Comparison of ENCODE assay signal across 22 mouse cellular contexts in genomic region chr5:146937541-146938503, GRCm38 (mm10). TPM values are rescaled to one million over a fixed set of nuclear protein-coding genes. Genes with fewer than 3 reads are reported as not detected.
DNase-seq lines count a peak whose midpoint lies in the region; ATAC-seq and TF ChIP-seq lines count a peak whose summit lies in the region.
"Had no signal": no experiment of that assay in that cellular context is flagged by ENCODE, and none has a peak within 500 bp of the region (broad histone marks: within the 10 kb centered on the region; RNA-seq: fewer than 3 reads in every experiment).

No protein-coding gene starts in this region.

- H3K4me3 ChIP-seq in E14TG2a.4 (replicated peaks; ENCODE audit: low read length) (peak overlapping the region; percentile 52), ES-Bruce4 (ENCODE audit: low read depth, low read length) (peak overlapping the region; percentile 11)
- H3K4me3 ChIP-seq in intestine, embryonic 16.5 days (ENCODE audit: low read length), result peak overlapping the region; percentile 5; the same call in 1 of the 2 replicates
- no peak overlapping the region for H3K4me3 ChIP-seq in stomach, embryonic 15.5 days (replicated peaks)
- H3K4me3 ChIP-seq: embryonic facial prominence, embryonic 13.5 days; forebrain, embryonic 13.5 days; gastrocnemius, adult 2 months; hindbrain, embryonic 12.5 days had no signal

- TF ChIP-seq EP300 in ES-Bruce4 (IDR thresholded peaks at IDR 0.05; ENCODE audit: insufficient read depth, low read depth, low read length), result no peak

- WGBS in intestine, embryonic 16.5 days, result 62% methylated on average over 32 of the region's 32 CpGs
- 74% methylated on average over 32 of the region's 32 CpGs for WGBS in stomach, embryonic 15.5 days

- ATAC-seq in intestine, embryonic 16.5 days, result peak; percentile 82
- ATAC-seq in stomach, embryonic 15.5 days (ENCODE audit: insufficient read depth, low FRiP score, low read depth), result peak; percentile 53; the same call in 1 of the 2 replicates
- ATAC-seq: activated CD4-positive, CD25-positive, alpha-beta regulatory T cell, adult 4 months; forebrain, embryonic 13.5 days; forebrain, postnatal 0 days; hindbrain, embryonic 16.5 days; Patski had no signal

- no peak overlapping the region for H3K9ac ChIP-seq in ES-Bruce4 (ENCODE audit: low read depth, poor library complexity, severe bottlenecking)
- peak overlapping the region; percentile 22; the same call in 1 of the 2 replicates for H3K9ac ChIP-seq in intestine, embryonic 16.5 days (ENCODE audit: low read depth, low read length)
- H3K9ac ChIP-seq in stomach, embryonic 15.5 days, result no peak overlapping the region
- H3K9ac ChIP-seq: embryonic facial prominence, embryonic 13.5 days; forebrain, embryonic 13.5 days; forebrain, postnatal 0 days; hindbrain, embryonic 12.5 days had no signal

- TF ChIP-seq CTCF in E14TG2a.4 (conservative IDR thresholded peaks at IDR 0.05; ENCODE audit: low read length) (no peak), ES-Bruce4 (IDR thresholded peaks at IDR 0.05; ENCODE audit: low read depth, low read length) (no peak)

- H3K27me3 ChIP-seq in E14TG2a.4 (ENCODE audit: insufficient read depth, low read length) (0 out of 2 replicates have a peak, but pooled peaks cover 4% of the 10 kb centered on the region), ES-Bruce4 (ENCODE audit: control insufficient read depth, insufficient read depth, low read length, poor library complexity, severe bottlenecking) (no peaks in the 10 kb centered on the region)
- no peaks in the 10 kb centered on the region for H3K27me3 ChIP-seq in intestine, embryonic 16.5 days (replicated peaks; ENCODE audit: control insufficient read depth, insufficient read depth, low read length)
- H3K27me3 ChIP-seq in stomach, embryonic 15.5 days (replicated peaks), result no peaks in the 10 kb centered on the region
- H3K27me3 ChIP-seq: embryonic facial prominence, embryonic 13.5 days; forebrain, embryonic 13.5 days; hindbrain, embryonic 12.5 days; Patski had no signal

- TF ChIP-seq POLR2A in ES-Bruce4 (IDR thresholded peaks at IDR 0.05; ENCODE audit: insufficient read depth, low read length), result no peak

- H3K4me1 ChIP-seq in E14TG2a.4 (replicated peaks; ENCODE audit: low read depth, low read length) (peaks cover 51% of the 10 kb centered on the region), ES-Bruce4 (ENCODE audit: control insufficient read depth, insufficient read depth, low read length) (no peaks in the 10 kb centered on the region)
- peaks cover 7% of the 10 kb centered on the region; the same call in 1 of the 2 replicates for H3K4me1 ChIP-seq in intestine, embryonic 16.5 days (ENCODE audit: control insufficient read depth, insufficient read depth, low read length)
- H3K4me1 ChIP-seq in stomach, embryonic 15.5 days, result no peaks in the 10 kb centered on the region
- H3K4me1 ChIP-seq: embryonic facial prominence, embryonic 13.5 days; forebrain, embryonic 13.5 days; hindbrain, embryonic 12.5 days had no signal

- H3K36me3 ChIP-seq in E14TG2a.4 (ENCODE audit: insufficient read depth, low read length) (no peaks in the 10 kb centered on the region), ES-Bruce4 (ENCODE audit: control insufficient read depth, insufficient read depth, low read length, poor library complexity, severe bottlenecking) (no peaks in the 10 kb centered on the region)
- H3K36me3 ChIP-seq in intestine, embryonic 16.5 days (ENCODE audit: control insufficient read depth, insufficient read depth, low read length), result no peaks in the 10 kb centered on the region
- H3K36me3 ChIP-seq in stomach, embryonic 15.5 days, result no peaks in the 10 kb centered on the region
- H3K36me3 ChIP-seq: embryonic facial prominence, embryonic 13.5 days; hindbrain, embryonic 12.5 days had no signal

- H3K9me3 ChIP-seq in E14TG2a.4 (ENCODE audit: low read length), result no peaks in the 10 kb centered on the region
- H3K9me3 ChIP-seq in ES-Bruce4 (replicated peaks; ENCODE audit: control insufficient read depth, insufficient read depth, low read length, poor library complexity, severe bottlenecking), result no peaks in the 10 kb centered on the region
- H3K9me3 ChIP-seq in intestine, embryonic 16.5 days (ENCODE audit: control insufficient read depth, low read length), result no peaks in the 10 kb centered on the region
- no peaks in the 10 kb centered on the region for H3K9me3 ChIP-seq in stomach, embryonic 15.5 days
- H3K9me3 ChIP-seq: hindbrain, embryonic 12.5 days had no signal

- H3K27ac ChIP-seq in ES-Bruce4 (ENCODE audit: insufficient read depth, low read length), result no peak overlapping the region
- peak overlapping the region; percentile 45; the same call in 1 of the 2 replicates for H3K27ac ChIP-seq in intestine, embryonic 16.5 days (ENCODE audit: low read length)
- H3K27ac ChIP-seq in stomach, embryonic 15.5 days, result no peak overlapping the region
- H3K27ac ChIP-seq: embryonic facial prominence, embryonic 13.5 days; forebrain, embryonic 13.5 days; gastrocnemius, adult 2 months; hindbrain, embryonic 12.5 days had no signal

- H3K4me2 ChIP-seq in intestine, embryonic 16.5 days (ENCODE audit: low read depth, low read length), result peak overlapping the region; percentile 38
- peak overlapping the region; percentile 23 for H3K4me2 ChIP-seq in stomach, embryonic 15.5 days
- H3K4me2 ChIP-seq: embryonic facial prominence, embryonic 13.5 days; forebrain, embryonic 13.5 days; hindbrain, embryonic 12.5 days had no signal

- no peak for DNase-seq in layer of hippocampus, adult 18-20 months (ENCODE audit: low spot score in 2 of 2)
- no peak for DNase-seq in right cerebral cortex, postnatal 4 days
- DNase-seq in urinary bladder, postnatal 25 days (ENCODE audit: low spot score), result no peak
- DNase-seq: adrenal gland, postnatal 25 days; cerebellum, adult 18-20 months; cerebellum, adult 9-11 months; cerebellum, postnatal 36 days; forebrain, postnatal 0 days; gastrocnemius, adult 2 months; gastrocnemius, postnatal 25 days; heart, postnatal 10 days; heart, postnatal 4 days had no signal

RNA-seq across cellular contexts. Expression of gene Gtf3a, which starts 10.6 kb away (rescaled TPM):
- polyA plus RNA-seq in ES-Bruce4 (2011; ENCODE audit: insufficient read depth, insufficient read length, low read depth, missing spikeins), result 75.9 and 80.6 TPM in 2 replicates
- 127 and 136 TPM in 2 replicates for polyA plus RNA-seq in intestine, embryonic 16.5 days (2015; fragmentation: Nextera tagmentation; extraction: Ambion mirVana)
- 116 and 122 TPM in 2 replicates for polyA plus RNA-seq in stomach, embryonic 15.5 days (2015; fragmentation: Nextera tagmentation; extraction: Ambion mirVana)
- 10 to 100 TPM; 22.7 to 25.3 TPM for total RNA-seq in layer of hippocampus, adult 18-20 months (2021)

RNA-seq across cellular contexts. Expression of gene Mtif3, which starts 25.8 kb away (rescaled TPM):
- 14.7 and 16.5 TPM in 2 replicates for polyA plus RNA-seq in ES-Bruce4 (2011; ENCODE audit: insufficient read depth, insufficient read length, low read depth, missing spikeins)
- polyA plus RNA-seq in intestine, embryonic 16.5 days (2015; fragmentation: Nextera tagmentation; extraction: Ambion mirVana), result 28.8 and 31.1 TPM in 2 replicates
- polyA plus RNA-seq in stomach, embryonic 15.5 days (2015; fragmentation: Nextera tagmentation; extraction: Ambion mirVana), result 23.1 and 24.2 TPM in 2 replicates
- 10 to 100 TPM; 19.2 to 21.6 TPM for total RNA-seq in layer of hippocampus, adult 18-20 months (2021)
